Mouse (Mus musculus) liver, embryonic 14.5 days (tissue): ENCODE measurements around the gene E2f2.

Experiments used
- CTCF ChIP-seq: IDR thresholded peaks from 2 replicates; pipeline ENCODE4 v1.5.1; 2016; ENCODE audit warnings: antibody characterized with exemption, low read depth, control low read depth
- EP300 ChIP-seq: IDR thresholded peaks from 2 replicates; pipeline ENCODE4 v1.6.1; 2016; ENCODE audit warnings: antibody characterized with exemption, low read depth

- TF ChIP-seq EP300 (no peak), CTCF (no peak)
These were observed 42.6 kb downstream of the E2f2 start for GRCm38 (mm10) chr4:136214828-136215227.
